Mouse (Mus musculus): ENCODE results near the gene Shq1.
A peak's percentile ranks its signal among the peaks of the same experiment; 100 is the strongest.

Shq1 gene

DNA sequence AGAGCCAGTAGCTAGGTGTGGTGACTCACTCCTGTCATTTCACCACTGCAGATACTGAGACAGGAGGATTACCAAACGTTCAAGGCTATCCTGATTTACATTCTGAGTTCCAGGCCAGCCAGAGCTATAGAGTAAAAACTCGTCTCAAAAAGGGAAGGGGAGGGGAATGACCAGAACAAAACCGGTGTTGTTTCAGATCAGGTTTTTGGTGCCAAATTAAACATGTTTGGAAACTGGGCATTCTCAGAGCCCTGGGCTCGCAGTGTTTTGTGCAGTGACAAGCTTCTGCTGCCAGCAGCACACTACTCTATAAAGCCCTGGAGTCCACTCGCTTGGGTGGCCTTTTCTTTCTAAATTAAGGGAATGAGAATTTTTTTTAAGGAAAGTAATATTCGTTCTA, 8.7 kb downstream of the Shq1 start:
- DNase-seq: no peak

DNA sequence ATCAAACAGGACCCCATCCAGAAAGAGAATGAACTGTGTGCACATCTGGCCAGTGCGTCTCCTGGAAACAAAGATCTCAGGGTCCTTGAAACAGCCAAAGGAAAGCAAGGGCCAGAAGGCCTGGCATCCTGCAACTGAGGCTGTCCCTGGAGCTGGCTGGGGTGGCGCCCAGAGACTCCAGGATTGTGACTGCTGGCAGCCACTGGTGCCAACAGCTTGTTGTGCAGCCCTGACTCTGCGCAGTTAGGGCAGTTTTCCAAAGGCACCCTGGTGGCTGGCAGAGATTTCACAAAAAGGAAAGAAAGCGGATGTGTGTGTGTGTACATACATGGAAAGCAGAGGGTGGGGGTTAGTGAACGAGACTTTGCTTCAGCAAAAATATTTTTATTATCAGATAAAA, 10.6 kb downstream of the Shq1 start:
- DNase-seq: no peak

DNA sequence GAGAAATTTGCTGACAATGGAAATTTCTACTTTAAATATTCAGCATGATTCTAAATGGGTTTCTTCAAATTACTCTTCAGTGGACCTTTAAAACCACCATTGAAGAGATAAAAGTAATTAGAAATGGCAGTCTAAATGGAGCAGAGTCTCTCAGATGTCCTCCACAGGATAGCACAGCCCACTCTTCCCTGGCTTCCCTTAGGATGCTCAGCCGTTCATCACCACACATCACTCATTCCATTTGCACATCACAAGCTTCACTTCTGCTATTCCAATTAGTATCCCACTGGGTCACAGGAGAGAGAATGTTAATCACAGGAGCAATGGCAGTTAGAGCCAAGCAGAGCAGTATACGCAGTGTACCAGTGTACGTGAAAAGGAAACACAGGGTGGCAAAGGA, 18.4 kb downstream of the Shq1 start:
- DNase-seq: no peak

DNA sequence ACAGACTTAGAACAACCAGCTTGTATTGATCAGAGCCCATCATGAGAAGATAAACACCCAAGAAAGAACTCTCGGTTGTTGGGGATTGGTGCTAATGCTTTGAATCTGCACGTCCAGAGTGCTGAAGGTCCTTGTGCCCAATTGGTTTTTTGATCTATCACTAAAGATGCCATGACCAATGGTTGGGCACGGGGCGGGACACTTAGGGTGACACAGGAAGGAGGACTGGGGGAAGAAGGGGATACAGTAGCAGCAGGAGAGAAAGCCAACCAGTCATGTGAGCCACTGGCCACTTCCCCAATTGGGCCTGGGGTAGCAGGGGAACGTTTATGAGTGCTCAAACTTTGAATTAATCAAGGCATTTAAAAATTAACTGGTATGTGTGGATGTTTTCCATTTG, 23.8 kb downstream of the Shq1 start:
- no peak for DNase-seq

DNA sequence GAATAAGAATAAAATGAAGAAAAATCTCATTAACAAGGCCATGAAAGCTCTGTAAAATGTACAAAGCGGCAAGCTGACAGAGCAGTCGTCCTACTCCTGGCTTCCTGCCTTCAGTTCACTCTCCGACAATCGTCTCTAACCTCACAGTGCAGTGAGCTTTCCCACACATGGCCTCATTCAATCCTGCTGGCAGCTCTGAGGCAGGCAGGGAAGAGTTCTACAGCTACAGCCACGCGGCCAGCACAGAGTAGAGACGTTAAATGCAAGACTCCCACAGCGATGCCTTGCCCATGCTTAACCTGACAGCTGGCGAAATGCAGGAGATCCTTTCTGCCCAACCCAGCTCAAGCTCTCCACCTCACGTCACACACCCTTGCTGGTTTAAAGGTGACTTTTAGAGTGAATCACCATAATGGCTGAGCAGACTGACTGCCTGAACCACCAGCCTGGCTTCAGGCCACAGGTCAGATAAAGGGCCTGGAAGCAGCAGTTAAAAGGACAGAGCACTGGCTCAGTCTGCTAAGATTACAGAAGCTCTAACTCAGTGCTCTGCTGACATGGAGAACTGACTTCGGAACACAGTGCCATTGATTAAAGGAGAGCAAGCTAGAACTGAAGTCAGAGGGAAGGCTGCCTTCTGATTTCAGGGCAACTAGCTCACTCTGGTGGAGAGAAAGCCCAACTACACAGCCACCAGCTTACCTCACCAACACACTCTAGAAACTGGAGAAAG, 25.3 kb downstream of the Shq1 start:
- peak; percentile 69 for DNase-seq

DNA sequence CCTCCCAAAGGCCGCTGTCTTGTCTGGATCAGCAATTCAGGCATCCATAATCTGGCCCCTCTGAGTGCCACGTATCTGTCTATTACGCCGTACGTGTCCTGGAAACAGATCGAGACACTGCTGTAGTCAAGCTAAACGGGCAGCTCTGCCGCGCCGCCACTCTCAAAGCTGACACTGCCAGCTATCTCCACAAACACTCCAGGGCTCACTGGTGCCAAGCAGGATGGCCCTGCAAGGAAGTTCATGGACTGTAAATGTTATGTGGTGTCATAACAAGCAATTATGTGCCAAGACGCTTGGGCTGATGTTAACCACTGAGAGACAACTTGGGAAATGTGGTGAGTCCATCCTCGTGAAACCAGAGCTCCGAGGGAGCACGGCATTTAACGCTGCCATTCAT, 26.3 kb downstream of the Shq1 start:
- DNase-seq: no peak

DNA sequence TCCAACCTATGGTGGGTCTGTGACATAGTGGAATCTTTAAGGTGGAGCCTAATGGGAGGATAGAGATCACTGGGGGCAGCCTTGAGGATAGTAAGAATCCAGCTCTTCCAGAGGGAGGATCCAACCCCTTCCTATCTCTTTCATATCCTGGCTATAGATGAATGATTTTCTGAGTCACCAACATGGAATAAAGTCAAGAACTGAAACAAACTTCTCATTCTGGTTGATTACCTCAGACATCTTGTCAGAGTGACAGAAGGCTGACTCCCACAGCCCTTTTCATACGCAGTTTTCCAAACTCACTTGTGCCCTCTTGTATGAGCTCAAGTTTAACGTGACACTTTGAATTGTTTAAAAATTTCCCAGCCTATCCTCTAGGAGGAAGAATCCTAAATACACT, 28.2 kb downstream of the Shq1 start:
- DNase-seq: no peak

DNA sequence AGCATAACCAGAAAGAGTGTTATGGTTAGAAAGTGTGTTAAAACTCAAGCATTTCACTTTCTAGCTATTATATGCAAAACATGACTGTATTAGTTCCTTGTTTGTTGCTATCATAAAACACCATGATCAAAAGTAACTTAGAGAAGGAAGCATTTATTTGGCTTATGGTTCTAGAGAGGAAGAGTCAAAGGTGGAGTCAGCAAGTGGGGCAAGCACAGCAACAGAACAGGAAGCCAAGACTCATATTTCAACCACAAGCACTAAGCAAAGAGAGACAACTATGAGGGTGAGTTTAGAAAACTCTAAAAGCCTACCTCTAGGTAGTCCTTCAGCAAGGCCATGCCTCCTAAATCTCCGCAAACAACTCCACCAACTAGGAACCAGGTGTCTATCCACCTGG, 30.4 kb downstream of the Shq1 start:
- no peak for DNase-seq

DNA sequence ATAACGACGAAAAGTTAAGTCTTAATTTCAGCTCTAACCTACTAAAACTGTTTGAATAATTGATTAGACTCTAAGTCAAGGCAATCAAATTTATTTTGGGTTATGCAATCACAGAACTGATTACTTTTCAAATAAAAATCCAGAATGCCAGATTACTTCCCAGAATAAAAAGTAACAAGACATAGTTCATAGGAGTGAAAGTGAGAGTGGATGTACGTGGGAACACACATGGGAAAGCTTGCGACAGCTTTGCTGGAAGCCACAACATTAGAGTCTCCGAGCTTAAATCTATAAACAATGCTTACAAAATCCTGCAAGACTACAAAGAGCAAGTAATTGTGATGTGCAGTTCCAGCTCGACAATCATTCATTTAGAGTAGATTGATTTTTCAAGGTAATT, 41.9 kb downstream of the Shq1 start:
- DNase-seq: no peak

DNA sequence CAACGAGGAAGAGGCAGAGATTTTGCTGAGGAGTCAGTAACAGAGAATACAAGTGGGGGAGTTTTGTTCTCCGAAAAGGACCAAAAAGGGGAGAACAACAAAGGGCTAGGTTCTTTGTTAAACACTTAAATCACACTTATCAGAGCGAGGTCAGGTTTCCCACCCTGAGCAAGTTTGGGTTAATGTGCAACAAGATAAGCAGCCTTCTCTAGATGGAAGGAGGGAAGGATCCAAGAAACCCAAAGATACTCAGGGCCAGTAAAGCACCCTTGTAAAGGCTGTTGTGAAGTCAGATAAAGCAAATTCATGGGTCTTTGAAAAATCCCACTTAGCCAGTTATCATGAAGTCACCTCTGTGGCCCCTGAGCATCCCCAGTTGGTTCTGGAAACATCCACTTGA, 42.7 kb downstream of the Shq1 start:
- no peak for DNase-seq

DNA sequence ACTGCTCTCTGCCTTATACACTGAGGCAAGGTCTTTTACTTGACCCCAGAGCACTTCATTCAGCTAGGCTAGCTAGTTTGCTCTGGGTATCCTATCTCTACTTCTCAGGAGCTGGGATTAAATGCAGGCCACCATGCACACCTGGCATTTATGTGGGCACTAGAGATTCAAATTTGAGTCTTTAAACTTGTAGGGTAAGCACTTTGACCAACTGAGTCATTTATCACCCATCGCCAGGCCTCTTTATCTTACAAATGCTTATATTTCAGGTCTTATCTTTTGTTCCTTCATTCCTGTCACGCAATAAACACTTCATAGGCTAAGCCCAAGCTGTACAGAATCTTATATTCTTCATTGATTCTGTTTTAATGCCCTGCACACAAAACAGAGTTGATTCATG, 47.0 kb downstream of the Shq1 start:
- no peak for DNase-seq

DNA sequence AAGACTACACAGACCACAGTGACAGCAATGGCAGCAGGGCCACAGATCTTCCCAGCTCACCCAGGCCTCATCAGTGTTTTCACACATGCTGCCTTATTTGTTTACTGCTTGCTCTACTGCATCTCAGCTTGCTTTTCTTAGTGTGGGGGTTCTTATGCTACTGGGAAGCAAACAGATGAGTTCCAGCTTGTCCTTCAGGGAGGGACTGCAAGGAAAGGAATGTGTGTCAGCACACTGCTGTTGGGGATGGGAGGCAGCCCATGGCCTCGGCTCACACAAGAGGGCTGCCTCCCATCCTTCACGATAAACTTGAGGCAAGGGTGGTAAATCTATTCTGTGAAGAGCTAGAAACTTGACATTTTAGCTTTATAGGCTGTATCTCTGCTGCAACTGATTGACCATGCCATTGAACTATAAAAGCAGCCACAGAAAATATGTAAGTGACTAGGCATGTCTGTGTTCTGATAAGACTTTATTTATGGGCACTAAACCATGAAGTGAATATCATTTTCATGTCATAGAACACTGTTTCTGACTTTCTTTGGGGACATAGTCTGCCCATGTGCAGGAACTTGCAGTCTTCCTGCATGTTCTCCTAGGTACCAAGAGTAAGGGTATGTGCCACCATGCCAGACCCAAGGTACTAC, 48.0 kb downstream of the Shq1 start:
- DNase-seq: no peak

DNA sequence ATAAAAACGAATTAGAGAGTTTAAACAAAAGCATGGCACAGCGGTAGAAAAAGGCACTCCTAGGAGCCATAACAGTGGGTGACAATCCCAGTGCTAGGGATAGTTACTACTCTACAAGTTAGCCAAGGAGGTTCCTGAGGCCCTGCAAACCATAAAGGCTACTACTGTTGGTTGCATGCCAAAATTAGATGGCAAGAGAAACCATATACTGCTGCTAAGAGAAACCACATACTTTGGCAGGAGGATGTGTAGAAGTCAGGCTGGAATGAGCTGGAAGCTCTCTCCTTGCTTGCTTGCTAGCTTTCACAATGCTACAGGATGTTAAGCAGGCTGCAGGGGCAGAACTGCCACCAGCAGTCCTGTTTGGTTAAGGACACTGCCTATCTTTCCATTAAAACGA, 50.5 kb downstream of the Shq1 start:
- DNase-seq: no peak

DNA sequence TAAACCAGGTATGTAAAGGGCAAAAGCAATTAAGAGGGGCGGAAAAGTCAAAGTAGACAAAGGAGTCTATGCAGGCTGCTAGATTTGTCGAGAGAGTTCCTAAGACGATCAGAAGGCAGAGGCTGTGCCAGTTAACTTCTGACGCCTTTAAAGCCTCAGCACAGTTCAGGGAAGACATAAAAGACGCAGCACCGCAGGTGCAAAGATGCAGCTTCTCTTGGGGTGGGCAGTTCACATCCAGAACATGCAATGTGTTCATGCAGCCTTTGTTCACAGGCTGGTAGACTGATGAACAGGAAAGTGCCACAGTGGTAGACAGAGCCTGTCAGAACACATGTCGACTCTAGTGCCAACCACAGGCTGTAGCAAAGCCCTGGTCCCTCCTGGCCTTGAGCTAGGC, 51.6 kb downstream of the Shq1 start:
- no peak for DNase-seq

DNA sequence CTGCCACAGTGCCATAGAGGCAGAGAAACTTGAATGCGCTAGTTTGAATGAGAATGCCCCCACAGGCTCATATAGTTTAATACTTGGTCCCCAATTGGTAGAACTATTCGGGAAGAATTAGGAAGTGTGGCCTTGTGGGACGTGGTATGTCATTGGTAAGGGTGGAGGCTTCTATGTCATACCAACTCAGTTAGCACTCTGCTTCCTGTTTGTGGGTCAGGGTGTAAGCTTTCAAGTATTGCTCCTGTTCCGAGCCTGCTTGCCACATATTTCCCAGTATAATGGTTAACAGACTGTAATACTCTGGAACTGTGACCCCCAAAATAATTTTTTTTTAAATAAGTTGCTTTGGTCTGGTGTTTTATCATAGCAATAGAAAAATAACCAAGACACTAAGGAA, 54.8 kb downstream of the Shq1 start:
- no peak for DNase-seq

DNA sequence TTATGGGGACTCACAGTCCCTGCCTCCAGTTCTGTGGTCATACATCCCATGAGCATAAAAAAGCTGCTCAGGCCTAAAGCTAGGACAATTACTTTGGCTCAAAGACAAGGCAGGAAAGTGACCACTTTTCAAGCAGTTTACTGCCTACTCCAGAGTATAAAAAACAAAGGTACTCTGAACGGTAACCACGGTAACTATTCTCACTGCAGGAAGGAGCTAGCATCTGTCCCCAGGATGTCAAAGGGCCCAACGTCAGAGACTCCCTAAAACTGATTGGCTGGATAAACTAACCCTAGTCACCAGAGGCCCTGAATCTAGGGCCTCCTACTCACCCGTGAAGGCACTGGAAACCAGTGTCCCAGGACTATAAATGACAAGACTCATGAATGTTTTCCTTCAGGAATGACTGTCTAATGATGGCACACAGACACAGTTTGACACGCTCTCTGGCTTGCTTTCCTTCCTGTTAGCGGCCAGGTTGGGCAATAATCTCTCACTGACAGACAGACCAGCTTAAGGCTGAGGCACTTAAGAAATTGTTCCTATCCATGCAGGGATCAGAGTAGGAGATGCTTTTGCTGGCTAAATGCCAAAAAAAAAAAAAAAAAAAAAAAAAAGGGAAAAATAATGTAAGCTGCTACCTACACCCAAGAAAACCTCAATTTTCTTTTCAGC, 57.2 kb downstream of the Shq1 start:
- no peak for DNase-seq

DNA sequence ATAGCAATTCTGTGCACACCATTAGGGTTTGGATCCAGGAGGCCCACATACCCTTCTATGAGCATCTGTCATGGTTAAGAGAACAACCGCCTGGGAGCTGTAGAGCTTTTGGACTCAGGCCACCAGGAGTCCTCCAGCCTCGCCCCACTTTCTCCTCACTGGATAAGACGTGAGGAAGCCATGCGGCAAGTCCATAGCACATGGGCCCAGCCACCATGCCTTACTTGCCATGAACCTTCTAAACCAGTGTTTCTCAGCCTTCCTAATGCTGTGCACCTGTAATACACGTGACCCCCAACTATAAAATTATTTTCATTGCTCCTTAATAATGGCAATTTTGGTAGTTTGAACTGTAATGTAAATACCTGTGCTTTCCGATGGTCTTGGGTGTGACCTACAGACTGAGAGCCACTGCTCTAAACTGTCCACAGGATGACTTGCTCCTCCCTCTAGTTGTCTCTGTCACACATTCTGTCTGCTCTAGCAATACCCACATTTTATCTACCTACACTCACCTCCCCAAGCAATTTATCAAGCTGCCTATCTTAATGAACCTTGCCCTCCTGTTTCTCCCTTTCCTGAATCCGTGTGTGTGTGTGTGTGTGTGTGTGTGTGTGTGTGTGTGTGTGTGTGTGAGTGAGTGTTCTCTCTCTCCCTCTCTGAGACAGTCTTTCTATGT, 59.9 kb downstream of the Shq1 start:
- no peak for DNase-seq

DNA sequence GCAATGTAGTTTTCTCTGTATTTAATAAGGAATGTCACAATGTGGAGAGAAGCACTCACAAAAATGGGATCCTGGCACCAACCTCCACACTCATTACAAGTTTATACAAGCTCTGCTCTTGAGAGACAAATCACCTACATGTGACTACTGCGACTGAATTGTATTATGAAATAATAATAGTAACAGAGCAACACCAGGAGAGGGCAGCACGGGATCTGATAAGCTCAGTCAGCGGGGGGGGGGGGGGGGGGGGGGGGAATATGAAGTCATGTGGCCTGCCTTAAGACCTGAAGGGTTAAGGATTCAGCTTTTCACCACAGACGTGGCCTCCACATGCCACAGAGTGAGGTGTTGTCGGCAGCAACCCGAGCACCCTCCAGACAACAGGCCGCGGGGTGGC, 60.8 kb downstream of the Shq1 start:
- DNase-seq: no peak

DNA sequence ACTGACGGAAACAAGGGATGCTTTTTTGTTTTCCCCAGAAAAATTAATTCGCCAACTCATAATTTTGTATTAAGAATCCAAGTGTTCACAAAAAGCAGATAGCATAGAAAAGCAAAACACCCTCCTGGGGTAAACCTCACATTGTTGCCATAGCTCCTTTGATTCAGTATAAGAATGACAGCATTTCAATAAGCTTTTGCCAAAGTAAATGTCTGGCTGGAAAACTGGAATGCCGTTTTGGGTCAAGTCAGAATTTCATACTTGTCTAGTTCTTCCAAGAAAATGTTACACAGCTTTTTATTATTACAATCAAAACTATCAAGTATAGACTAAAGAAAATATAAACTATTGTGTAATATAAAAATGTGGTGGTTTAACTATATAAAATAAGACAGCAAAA, 61.7 kb downstream of the Shq1 start:
- no peak for DNase-seq

DNA sequence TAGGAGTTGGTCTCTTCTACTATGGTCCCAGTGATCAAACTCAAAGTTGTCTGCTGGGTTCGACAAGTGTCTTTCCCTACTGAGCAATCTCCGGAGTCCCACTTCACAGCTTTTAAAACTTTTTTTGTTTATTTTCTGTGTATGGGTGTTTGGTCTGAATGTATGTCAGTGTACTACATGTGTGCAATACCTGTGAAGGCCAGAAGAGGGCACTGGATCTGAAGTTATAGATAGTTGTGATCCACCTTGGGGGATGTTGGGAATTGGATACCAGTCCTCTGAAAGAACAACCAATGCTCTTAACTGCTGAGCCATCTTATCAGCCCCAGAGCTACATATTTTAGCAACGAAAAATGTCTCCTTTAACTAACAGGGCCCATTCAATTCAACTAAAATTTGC, 62.5 kb downstream of the Shq1 start:
- peak; percentile 39 for DNase-seq

DNA sequence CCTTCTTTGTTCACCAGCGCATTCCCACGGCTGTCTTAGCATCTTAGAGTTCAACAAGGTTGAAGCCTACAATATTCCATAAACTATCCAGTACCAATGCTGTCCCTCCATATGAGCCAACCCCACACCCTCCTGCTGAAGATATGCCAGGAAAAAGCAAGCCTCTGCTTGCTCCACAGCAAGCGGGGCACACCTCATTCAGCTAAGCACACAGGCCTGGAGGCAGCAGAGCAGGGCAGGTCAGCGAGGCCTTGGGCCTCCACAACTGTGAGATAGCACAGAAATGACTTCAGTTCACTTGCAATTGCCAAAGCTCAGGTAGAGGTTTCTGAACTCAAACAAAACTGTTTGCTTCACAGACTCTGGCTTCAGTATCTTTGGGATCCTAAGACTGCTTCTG, 64.2 kb downstream of the Shq1 start:
- no peak for DNase-seq

DNA sequence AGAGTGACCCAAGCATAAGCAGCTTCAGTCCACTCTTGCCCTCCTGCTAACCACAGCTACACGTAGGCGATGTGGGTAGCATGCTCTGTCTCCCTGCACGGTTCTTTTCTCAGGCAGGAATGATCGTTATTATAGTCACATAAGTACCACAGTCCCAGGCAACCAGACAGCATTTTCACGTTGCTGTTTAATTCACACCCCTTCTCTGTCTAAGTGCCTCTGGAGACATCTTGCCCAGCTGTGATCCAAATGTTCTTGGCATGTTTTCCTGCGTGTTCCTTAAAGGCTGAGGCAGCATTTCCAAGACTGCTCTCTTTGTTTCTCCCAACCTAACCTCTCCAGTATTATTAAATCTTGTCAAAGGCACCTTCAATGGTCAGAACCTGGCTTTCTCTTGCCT, 67.3 kb downstream of the Shq1 start:
- DNase-seq: no peak

DNA sequence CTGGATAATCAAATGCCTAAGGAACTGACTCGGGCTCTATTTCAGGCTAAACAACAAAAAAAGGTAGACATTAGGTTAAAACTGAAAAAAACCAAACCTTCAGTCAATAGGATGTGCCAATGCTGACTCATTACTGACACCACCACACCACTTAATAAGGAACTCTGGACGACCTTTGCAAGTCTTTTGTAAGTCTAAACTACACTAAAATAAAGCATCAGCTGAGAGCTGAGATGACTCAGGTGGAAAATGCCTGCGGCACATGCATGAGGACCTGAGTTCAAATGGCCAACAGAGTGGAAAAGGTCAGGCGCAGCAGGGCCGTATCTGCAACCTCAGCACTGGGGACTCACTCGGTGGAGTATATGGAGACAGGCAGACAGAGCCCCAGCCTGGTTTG, 69.3 kb downstream of the Shq1 start:
- DNase-seq: no peak

DNA sequence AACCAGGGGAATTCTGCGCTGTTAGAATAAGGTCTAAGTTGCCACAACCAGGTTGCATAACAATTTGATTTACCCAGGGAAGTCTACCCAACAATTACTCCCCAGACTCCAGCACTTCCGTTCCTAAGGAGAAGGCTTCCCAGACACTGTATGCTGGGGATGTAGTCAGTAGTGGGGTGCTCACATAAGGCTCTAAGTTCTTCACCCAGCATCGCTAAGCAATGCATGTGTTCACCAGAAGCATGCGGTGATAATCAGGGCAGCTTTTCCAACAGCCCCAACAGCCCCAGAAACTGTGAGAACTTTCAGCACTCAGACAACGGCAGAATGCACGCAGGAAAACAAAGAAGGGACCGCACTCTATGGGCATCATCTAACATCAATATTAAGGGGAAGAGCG, 77.1 kb downstream of the Shq1 start:
- no peak for DNase-seq

Data from embryo, embryonic 11 days (tissue).